Mouse (Mus musculus) embryonic facial prominence, embryonic 14.5 days (tissue): ENCODE results near the gene Hoxc6. TPM values are rescaled to one million over a fixed set of nuclear protein-coding genes. Genes with fewer than 3 reads are reported as not detected.

ENCODE experiments used
- ATAC-seq: fragments of 200-750 bp; cut with Nextera tagmentation; 2 replicates; pipeline ENCODE4 v1.8.0; 2017; ENCODE audit warnings: low read depth, moderate number of reproducible peaks, moderate TSS enrichment
- DNase-seq: peaks from one replicate; pipeline ENCODE4 v3.0.0-alpha.2; 2015; ENCODE audit warnings: low spot score
- H3K27ac ChIP-seq: fragments of 300-500 bp; sonication (generic); replicated peaks from 2 replicates; pipeline ENCODE4 v1.5.1; 2014; ENCODE audit warnings: low read depth, mild to moderate bottlenecking, low read length, moderate library complexity
- H3K27me3 ChIP-seq: fragments of 300-500 bp; sonication (generic); replicated peaks from 2 replicates; pipeline ENCODE4 v1.6.1; 2014; ENCODE audit warnings: low read length; ENCODE audit not compliant: control insufficient read depth, insufficient read depth
- H3K36me3 ChIP-seq: fragments of 300-500 bp; sonication (generic); 2 replicates; pipeline ENCODE4 v1.6.1; 2014; ENCODE audit warnings: low read length, mixed read lengths; ENCODE audit not compliant: control insufficient read depth, insufficient read depth
- H3K4me1 ChIP-seq: fragments of 300-500 bp; sonication (generic); 2 replicates; pipeline ENCODE4 v1.6.1; 2014; ENCODE audit warnings: antibody characterized with exemption, low read length; ENCODE audit not compliant: control insufficient read depth, insufficient read depth
- H3K4me2 ChIP-seq: fragments of 300-500 bp; sonication (generic); 2 replicates; pipeline ENCODE4 v1.6.1; 2014; ENCODE audit warnings: low read depth, mild to moderate bottlenecking, low read length, moderate library complexity, mixed read lengths
- H3K4me3 ChIP-seq: fragments of 300-500 bp; sonication (generic); 2 replicates; pipeline ENCODE4 v1.5.1; 2014; ENCODE audit warnings: low read depth, mild to moderate bottlenecking, low read length
- H3K9ac ChIP-seq: fragments of 300-500 bp; sonication (generic); 2 replicates; pipeline ENCODE4 v1.6.1; 2014; ENCODE audit warnings: low read depth, mild to moderate bottlenecking, low read length, moderate library complexity, mixed read lengths
- H3K9me3 ChIP-seq: fragments of 300-500 bp; sonication (generic); 2 replicates; pipeline ENCODE4 v1.6.1; 2016; ENCODE audit warnings: low read length; ENCODE audit not compliant: control insufficient read depth
- WGBS: fragments of 180-500 bp; shearing (Covaris S2); extraction: QIAGEN DNeasy Blood & Tissue Kit; methylation state at CpG from one replicate; pipeline ENCODE4 v1.1.7; 2014; 5-methylcytosine and 5-hydroxymethylcytosine counted together
- polyA plus RNA-seq: library from polyadenylated mRNA; unstranded; fragments of >200 nt; fragmentation: Nextera tagmentation; extraction: Ambion mirVana; gene quantifications from 2 replicates; pipeline ENCODE4 v1.2.1, GENCODE M21; 2014

Gene Hoxc6
- polyA plus RNA-seq, 1 experiment from 2014 or later: 0.25 TPM

GRCm38 (mm10) chr15:103034043-103034806, 36.2 kb downstream of the Hoxc6 start:
- ATAC-seq: peak; percentile 62; the same call in 1 of the 2 replicates
- H3K27me3 ChIP-seq: peaks cover 99% of the 10 kb centered on the region
- no peak overlapping the region for H3K27ac ChIP-seq
- no peaks in the 10 kb centered on the region for H3K36me3 ChIP-seq
- H3K9me3 ChIP-seq: no peaks in the 10 kb centered on the region
- peak overlapping the region; percentile 46 for H3K4me2 ChIP-seq
- H3K4me3 ChIP-seq: peak overlapping the region; percentile 27
- no peak overlapping the region for H3K9ac ChIP-seq
- DNase-seq: no peak
- H3K4me1 ChIP-seq: no peaks in the 10 kb centered on the region
- 1% methylated on average over 24 of the region's 24 CpGs for WGBS

GRCm38 (mm10) chr15:103034807-103035547, 36.9 kb downstream of the Hoxc6 start:
- DNase-seq (no peak), ATAC-seq (no peak)
- Histone ChIP-seq H3K27ac (no peak overlapping the region), H3K9ac (no peak overlapping the region), H3K4me2 (peak overlapping the region; percentile 46), H3K9me3 (no peaks in the 10 kb centered on the region), H3K4me1 (no peaks in the 10 kb centered on the region), H3K4me3 (peak overlapping the region; percentile 27), H3K36me3 (no peaks in the 10 kb centered on the region), H3K27me3 (peaks cover 99% of the 10 kb centered on the region)
- WGBS: under 1% methylated on average over 28 of the region's 34 CpGs

GRCm38 (mm10) chr15:103035548-103035881, 37.5 kb downstream of the Hoxc6 start:
- no peak overlapping the region for H3K4me2 ChIP-seq

GRCm38 (mm10) chr15:103037579-103037978, 39.5 kb downstream of the Hoxc6 start:
- Histone ChIP-seq H3K27ac (no peak overlapping the region), H3K4me3 (no peak overlapping the region), H3K9ac (no peak overlapping the region), H3K36me3 (no peaks in the 10 kb centered on the region), H3K4me2 (no peak overlapping the region), H3K4me1 (no peaks in the 10 kb centered on the region), H3K9me3 (no peaks in the 10 kb centered on the region), H3K27me3 (peaks cover 99% of the 10 kb centered on the region)
- no peak for ATAC-seq
- 18% methylated on average over 1 of the region's 1 CpGs for WGBS
- no peak for DNase-seq

More at GRCm38 (mm10) chr15:103035548-103035881, 37.5 kb downstream of the Hoxc6 start:
- H3K9ac ChIP-seq: no peak overlapping the region
- DNase-seq: no peak
- no peaks in the 10 kb centered on the region for H3K9me3 ChIP-seq
- H3K4me1 ChIP-seq: no peaks in the 10 kb centered on the region
- H3K36me3 ChIP-seq: no peaks in the 10 kb centered on the region
- no peak for ATAC-seq
- 0% methylated on average over 14 of the region's 14 CpGs for WGBS
- H3K4me3 ChIP-seq: peak overlapping the region; percentile 27; the same call in 1 of the 2 replicates
- H3K27ac ChIP-seq: no peak overlapping the region
- peaks cover 99% of the 10 kb centered on the region for H3K27me3 ChIP-seq

GRCm38 (mm10) chr15:103038701-103039480, 40.8 kb downstream of the Hoxc6 start:
- no peak for ATAC-seq
- Histone ChIP-seq H3K27me3 (peaks cover 99% of the 10 kb centered on the region), H3K9ac (no peak overlapping the region), H3K36me3 (no peaks in the 10 kb centered on the region), H3K4me2 (no peak overlapping the region), H3K4me3 (no peak overlapping the region), H3K9me3 (no peaks in the 10 kb centered on the region), H3K4me1 (no peaks in the 10 kb centered on the region), H3K27ac (no peak overlapping the region)
- no peak for DNase-seq
- 15% methylated on average over 10 of the region's 10 CpGs for WGBS

- 11% methylated on average over 3 of the region's 3 CpGs for WGBS
Measured at GRCm38 (mm10) chr15:103039609-103040008, 41.6 kb downstream of the Hoxc6 start.

GRCm38 (mm10) chr15:103040601-103041000, 42.5 kb downstream of the Hoxc6 start:
- H3K4me1 ChIP-seq: no peaks in the 10 kb centered on the region
- DNase-seq: no peak
- no peak overlapping the region for H3K9ac ChIP-seq
- no peaks in the 10 kb centered on the region for H3K36me3 ChIP-seq
- no peaks in the 10 kb centered on the region for H3K9me3 ChIP-seq
- no peak overlapping the region for H3K27ac ChIP-seq
- WGBS: 11% methylated on average over 11 of the region's 12 CpGs
- H3K4me3 ChIP-seq: no peak overlapping the region
- no peak overlapping the region for H3K4me2 ChIP-seq
- no peak for ATAC-seq
- peaks cover 99% of the 10 kb centered on the region for H3K27me3 ChIP-seq

More at GRCm38 (mm10) chr15:103039609-103040008, 41.6 kb downstream of the Hoxc6 start:
- Histone ChIP-seq H3K9ac (no peak overlapping the region), H3K9me3 (no peaks in the 10 kb centered on the region), H3K4me2 (no peak overlapping the region), H3K4me1 (no peaks in the 10 kb centered on the region), H3K36me3 (no peaks in the 10 kb centered on the region), H3K27me3 (peaks cover 99% of the 10 kb centered on the region), H3K27ac (no peak overlapping the region), H3K4me3 (no peak overlapping the region)
- no peak for ATAC-seq
- DNase-seq: no peak

GRCm38 (mm10) chr15:103041613-103042012, 43.6 kb downstream of the Hoxc6 start:
- no peak overlapping the region for H3K4me2 ChIP-seq
- peaks cover 99% of the 10 kb centered on the region for H3K27me3 ChIP-seq
- no peak overlapping the region for H3K27ac ChIP-seq
- 13% methylated on average over 5 of the region's 5 CpGs for WGBS
- H3K36me3 ChIP-seq: no peaks in the 10 kb centered on the region
- DNase-seq (no peak), ATAC-seq (no peak)
- no peak overlapping the region for H3K4me3 ChIP-seq
- no peak overlapping the region for H3K9ac ChIP-seq
- no peaks in the 10 kb centered on the region for H3K4me1 ChIP-seq
- no peaks in the 10 kb centered on the region for H3K9me3 ChIP-seq
